Mouse (Mus musculus) left cerebral cortex, adult 2 months (tissue): ENCODE data around the gene Preb. TPM values are rescaled to one million over a fixed set of nuclear protein-coding genes. Genes with fewer than 3 reads are reported as not detected.
A peak's percentile ranks its signal among the peaks of the same experiment; 100 is the strongest.

Experiments
- DNase-seq, 2 experiments: peaks; one replicate each; pipeline ENCODE4 v3.0.0; 2021 to 2022; ENCODE audit warnings: low spot score in 2 of 2, mixed read lengths in 1 of 2; ENCODE audit errors: extremely low spot score in 1 of 2
- H3K27ac ChIP-seq: fragments of 200-600 bp; 2 replicates; pipeline ENCODE4 v1.8.1; 2022
- H3K4me3 ChIP-seq: fragments of 200-600 bp; 2 replicates; pipeline ENCODE4 v1.8.1; 2022
- CTCF ChIP-seq: fragments of 200-600 bp; IDR thresholded peaks from 2 replicates; pipeline ENCODE4 v1.8.1; 2022; ENCODE audit warnings: antibody characterized with exemption, mild to moderate bottlenecking, moderate library complexity
- intact Hi-C: fragments of 180-260 bp; cut with DNase I; formaldehyde crosslinking; loops from one replicate; pipeline ENCODE4 v1.15.1; 2025
- total RNA-seq, 2 experiments: library from RNA; stranded (reverse); gene quantifications; 2 replicates each; pipeline ENCODE4 v1.2.3; 2021

Preb gene
- total RNA-seq, 2 experiments from 2014 or later, result 129 to 134 TPM

DNA sequence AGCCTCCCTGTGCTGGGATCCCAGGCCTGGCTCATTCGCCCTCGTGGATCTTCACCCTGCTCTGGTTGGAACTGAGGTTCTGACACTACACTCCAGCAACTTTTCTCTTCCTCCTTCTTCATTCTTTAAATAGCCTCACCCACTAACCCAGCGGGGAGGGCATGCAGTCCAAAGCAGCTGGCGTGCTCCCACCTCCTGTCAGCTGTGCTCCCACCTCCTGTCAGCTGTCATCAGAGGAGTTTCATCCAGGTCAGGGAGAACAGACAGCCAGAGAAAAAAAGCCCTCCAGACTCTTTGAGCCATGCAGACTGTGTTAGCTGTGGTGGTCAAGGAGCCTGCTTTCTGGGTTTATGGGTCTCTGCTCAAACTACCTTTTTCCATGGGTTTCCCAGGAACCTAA, 28.8 kb downstream of the Preb start:
- no peak overlapping the region for H3K4me3 ChIP-seq
- no peak overlapping the region for H3K27ac ChIP-seq
- intact Hi-C loops, result loop anchor here (5.0 kb wide), 1 partner anchor 176 kb away; the partner anchor contains the start of genes Dnajc5g and Slc30a3
- DNase-seq, result no peak
- no peak for TF ChIP-seq CTCF

- intact Hi-C loops, result loop anchor here (1.0 to 5.0 kb wide), 2 partner anchors 73 to 176 kb away; partner anchors contain the start of genes Dnajc5g and Slc30a3
- H3K4me3 ChIP-seq, result no peak overlapping the region
- no peak for DNase-seq
- no peak overlapping the region for H3K27ac ChIP-seq
- TF ChIP-seq CTCF, result no peak
These were observed 29.3 kb downstream of the Preb start for GRCm38 (mm10) chr5:30930846-30931245.

DNA sequence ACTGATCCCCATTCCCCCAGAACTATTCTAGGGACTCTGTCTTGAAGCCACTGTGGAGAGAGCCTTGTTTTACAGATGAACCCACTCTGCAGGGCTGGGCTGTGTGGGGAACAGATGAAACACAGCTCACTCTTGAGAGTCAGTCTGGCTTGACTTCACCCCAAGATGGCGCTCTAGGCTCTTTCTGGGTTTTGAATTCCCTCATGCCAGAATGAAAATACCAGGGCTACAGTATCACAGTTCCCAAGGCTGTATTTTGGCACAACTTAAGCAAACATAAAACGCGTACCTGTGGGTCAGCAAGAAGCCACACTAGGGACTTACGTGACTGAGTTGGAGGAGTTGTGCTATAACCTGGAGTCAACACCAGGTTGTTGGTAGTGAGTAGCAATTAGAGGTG, 30.0 kb downstream of the Preb start:
- H3K27ac ChIP-seq, result no peak overlapping the region

GRCm38 (mm10) chr5:30927945-30928529, 32.1 kb downstream of the Preb start:
- no peak for DNase-seq
- Histone ChIP-seq H3K27ac (peak overlapping the region; percentile 11; the same call in 1 of the 2 replicates), H3K4me3 (no peak overlapping the region)
- no peak for TF ChIP-seq CTCF
- intact Hi-C loops, result loop anchor here (10.0 kb wide), 1 partner anchor 1527 kb away; the partner anchor contains the start of gene Ppp1cb

More for the DNA sequence above, 30.0 kb downstream of the Preb start:
- TF ChIP-seq CTCF, result peak; percentile 82
- DNase-seq, result peak; percentile 72 to 80
- intact Hi-C loops, result loop anchor here (1.0 to 5.0 kb wide), 2 partner anchors 74 to 177 kb away; partner anchors contain the start of genes Dnajc5g and Slc30a3
- no peak overlapping the region for H3K4me3 ChIP-seq

- Histone ChIP-seq H3K27ac (no peak overlapping the region), H3K4me3 (no peak overlapping the region)
- no peak for DNase-seq
- intact Hi-C loops, result loop anchor here (10.0 kb wide), 1 partner anchor 1529 kb away; the partner anchor contains the start of gene Ppp1cb
- no peak for TF ChIP-seq CTCF
These were observed 34.1 kb downstream of the Preb start for GRCm38 (mm10) chr5:30926073-30926472.

- no peak for DNase-seq
- Histone ChIP-seq H3K27ac (no peak overlapping the region), H3K4me3 (no peak overlapping the region)
- intact Hi-C loops, result loop anchor here (10.0 kb wide), 1 partner anchor 1530 kb away; the partner anchor contains the start of gene Ppp1cb
- no peak for TF ChIP-seq CTCF
These were observed 34.9 kb downstream of the Preb start for GRCm38 (mm10) chr5:30925217-30925616.

DNA sequence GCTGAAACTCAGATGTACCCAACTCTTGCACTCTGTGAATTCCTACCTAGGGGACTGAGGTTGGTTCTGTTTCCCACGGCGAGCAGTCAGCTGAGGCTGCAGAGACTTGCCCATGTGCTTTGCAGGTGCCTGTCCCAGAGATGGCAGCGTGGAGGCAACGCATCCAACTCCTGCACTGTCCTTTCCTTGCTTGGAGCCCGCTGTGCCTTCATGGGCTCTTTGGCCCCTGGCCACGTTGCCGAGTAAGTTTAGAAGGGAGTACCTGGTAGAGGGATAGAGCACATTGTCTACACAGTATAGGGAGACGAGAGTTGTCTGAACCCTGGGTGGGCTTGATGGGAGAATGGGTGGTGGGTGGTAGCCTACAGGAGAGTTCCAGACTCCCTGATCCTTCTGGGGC, 35.5 kb downstream of the Preb start:
- Histone ChIP-seq H3K27ac (no peak overlapping the region), H3K4me3 (no peak overlapping the region)
- intact Hi-C loops, result loop anchor here (10.0 kb wide), 1 partner anchor 1530 kb away; the partner anchor contains the start of gene Ppp1cb
- no peak for TF ChIP-seq CTCF
- DNase-seq, result no peak

DNA sequence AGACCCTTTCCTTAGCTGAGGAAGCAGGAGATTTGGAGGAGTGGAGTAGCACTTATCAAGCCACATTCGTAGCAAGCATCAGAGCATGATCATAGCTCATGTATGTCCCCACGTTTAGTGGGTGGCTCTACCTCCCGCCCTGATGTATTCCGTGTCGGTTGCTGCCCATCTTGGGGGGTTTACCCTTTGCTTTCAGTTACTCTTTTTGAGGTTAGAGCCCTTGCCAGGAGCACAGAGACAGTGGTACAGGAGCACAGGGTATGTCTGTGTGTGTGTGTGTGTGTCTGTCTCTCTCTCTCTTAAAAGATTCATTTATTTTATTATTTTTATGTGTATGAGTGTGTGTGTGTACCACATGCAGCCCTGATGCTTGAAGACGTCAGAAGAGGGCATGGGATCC, 37.0 kb downstream of the Preb start:
- Histone ChIP-seq H3K4me3 (no peak overlapping the region), H3K27ac (no peak overlapping the region)
- TF ChIP-seq CTCF, result no peak
- no peak for DNase-seq
- intact Hi-C loops, result loop anchor here (10.0 kb wide), 1 partner anchor 1532 kb away; the partner anchor contains the start of gene Ppp1cb

DNA sequence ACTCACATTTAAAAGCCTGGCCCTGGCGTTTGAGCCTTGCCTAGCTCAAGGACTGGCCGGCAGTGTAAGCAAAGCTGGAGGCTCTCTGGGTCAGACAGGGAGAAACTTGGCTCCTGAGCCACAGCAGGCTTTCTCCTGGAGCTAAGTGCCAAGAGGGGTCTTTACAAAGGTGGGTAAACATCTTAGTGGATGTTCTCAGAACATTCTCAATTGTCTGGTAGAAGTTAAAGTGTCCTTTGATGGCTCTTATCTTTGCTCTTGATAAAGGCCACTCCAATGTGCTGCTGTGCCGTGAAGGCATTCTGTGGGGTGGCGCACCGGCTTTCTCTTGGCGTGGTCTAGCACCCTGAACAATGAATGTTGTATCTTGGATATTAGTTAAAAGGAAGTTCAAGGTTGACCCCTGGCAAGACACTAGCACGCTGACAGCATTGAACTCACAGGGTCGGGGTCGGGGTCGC, 37.5 kb downstream of the Preb start:
- TF ChIP-seq CTCF, result no peak
- DNase-seq, result no peak
- Histone ChIP-seq H3K27ac (no peak overlapping the region; the same call in 1 of the 2 replicates), H3K4me3 (no peak overlapping the region)
- intact Hi-C loops, result loop anchor here (10.0 kb wide), 1 partner anchor 1532 kb away; the partner anchor contains the start of gene Ppp1cb

GRCm38 (mm10) chr5:30921256-30922033, 38.7 kb downstream of the Preb start, which contains the start of gene Khk:
Khk (plus strand) TSS chr5:30921431.
- peak within 1 kb of the TSS; percentile 75 for H3K4me3 ChIP-seq
- H3K27ac ChIP-seq, result peak within 1 kb of the TSS; percentile 89
- intact Hi-C loops, result loop anchor here (10.0 kb wide), 1 partner anchor 1533 kb away; the partner anchor contains the start of gene Ppp1cb
- TF ChIP-seq CTCF, result peak; percentile 86
- DNase-seq, result peak; percentile 86 to 90

DNA sequence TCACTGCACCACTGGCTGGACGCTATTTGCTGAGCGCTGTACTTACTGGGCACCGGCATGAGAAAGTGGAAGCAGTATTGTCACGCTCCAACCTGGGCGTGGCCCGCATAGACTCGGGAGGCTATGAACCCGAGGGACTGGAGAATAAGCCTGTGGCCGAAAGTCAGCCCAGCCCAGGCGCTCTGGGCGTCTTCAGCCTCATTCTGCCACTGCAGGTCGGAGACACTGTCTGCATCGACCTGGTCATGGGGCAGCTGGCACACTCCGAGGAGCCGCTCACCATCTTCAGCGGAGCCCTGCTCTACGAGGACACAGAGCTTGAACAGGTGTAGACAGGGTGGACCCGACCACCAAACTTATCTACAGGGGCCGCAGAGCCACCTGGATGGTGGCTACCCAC, 39.5 kb downstream of the Preb start:
- no peak overlapping the region for H3K27ac ChIP-seq
- H3K4me3 ChIP-seq, result no peak overlapping the region
- intact Hi-C loops, result loop anchor here (10.0 kb wide), 1 partner anchor 1534 kb away; the partner anchor contains the start of gene Ppp1cb
- TF ChIP-seq CTCF, result no peak
- no peak for DNase-seq
